Mouse (Mus musculus): ENCODE data around the gene H2al1n. TPM values are rescaled to one million over a fixed set of nuclear protein-coding genes. Genes with fewer than 3 reads are reported as not detected.

Gene H2al1n
- polyA plus RNA-seq (2012; rRNA removed), result not detected in 2 replicates

GRCm38 (mm10) chrX:14210848-14211247 is at the start of gene H2al1n:
Gene H2al1n, plus strand, starts transcription at chrX:14211148.

